Mouse (Mus musculus): ENCODE measurements around the gene Naa40.

The Naa40 gene

DNA sequence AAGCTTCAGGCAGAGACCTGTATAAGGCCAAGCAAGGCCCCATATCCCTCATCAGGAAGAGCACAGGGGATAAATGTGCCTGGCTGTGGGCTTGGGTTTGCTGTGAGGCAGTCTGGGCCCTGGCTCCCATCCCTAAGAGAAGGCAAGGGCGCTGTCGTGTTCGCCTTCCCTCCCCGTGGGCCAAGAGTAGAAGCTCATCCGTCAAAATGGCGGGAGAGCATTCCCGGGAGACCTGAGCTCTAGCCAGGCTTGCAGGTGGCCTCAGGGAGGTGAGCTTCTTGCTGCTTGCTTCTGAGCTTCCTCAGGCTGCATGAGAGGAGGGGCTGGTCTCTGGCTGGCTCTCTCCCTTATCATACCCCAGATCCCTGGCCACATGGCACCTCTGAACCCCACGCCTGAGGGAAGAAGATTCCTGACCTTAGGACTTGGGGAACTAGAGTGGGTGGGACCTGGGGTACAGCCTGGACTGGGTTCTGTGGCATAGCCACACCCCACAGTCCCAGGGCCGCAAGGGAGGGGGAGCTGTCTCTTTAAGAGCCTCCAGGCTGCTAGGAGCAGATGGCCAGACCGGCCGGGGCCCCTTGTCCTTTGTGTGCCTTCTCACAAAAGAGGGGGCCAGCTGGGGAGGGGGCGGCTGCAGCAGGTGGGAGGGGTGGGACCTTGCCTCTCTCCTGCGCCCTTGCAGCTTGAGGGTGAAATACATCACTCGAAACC is 24.7 kb upstream of the Naa40 start:
- DNase-seq (ENCODE audit: extremely low read depth, insufficient read length, low spot score): no peak

DNA sequence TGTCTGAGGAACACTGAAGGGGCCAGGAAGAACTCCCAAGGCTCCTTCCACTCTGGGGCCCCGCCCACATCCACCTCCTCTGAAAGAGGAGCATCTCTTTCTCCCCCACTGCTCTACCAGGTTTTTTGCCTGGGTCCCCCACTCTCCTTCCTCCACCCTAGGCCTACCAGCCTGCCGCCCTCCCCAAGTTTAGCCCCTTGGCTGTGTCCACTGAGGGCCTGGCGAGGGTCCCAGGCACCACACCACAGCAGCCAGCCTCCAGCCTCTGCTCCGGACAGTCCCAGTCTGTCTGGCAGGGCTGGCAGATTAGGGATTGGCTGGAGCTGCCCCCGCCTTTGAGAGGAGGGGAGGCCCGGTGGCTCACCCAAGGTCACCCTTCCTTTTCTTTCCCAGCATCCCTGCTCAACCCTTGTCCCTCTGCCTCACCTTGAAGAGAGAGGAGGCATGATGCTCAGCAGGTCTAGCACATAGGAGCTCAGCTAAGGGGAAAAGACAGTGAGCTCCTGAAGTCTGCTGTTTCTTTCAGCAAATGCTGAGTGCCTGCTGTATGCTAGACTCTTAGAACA is 23.9 kb upstream of the Naa40 start:
- peak; percentile 60 for DNase-seq (ENCODE audit: extremely low read depth, insufficient read length, low spot score)

DNA sequence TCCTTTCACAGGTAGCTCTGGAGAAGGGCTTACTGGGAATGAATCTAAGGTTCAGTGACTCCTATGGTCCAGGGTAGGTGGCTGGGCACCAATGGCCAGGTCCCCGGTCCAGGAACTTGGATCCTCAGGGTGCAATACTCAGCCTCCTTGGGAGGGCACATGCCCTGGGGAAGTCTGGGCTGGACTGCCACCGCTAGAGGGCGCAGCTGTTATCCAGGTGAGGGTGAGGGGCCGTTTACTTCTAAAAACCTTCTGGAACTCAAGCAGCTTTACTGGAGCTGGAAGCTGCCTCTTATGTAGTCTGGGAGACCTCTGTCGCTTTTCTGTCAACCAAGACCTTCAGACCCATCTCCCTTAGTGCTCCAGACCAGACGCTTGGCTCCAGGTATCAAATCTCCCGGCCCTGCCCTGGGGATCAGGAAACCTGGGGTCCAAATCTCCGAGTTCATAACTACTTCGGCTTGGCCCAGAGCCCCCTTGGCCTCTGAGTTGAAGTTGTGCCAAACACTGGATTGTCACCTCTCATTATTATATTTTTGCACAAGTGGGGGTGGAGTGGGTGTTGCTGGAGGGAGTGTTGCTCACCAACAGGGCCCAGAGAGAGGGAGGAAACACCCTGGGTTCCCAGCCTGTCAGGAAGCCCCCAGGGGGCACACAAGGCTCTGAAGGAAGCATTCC is 23.2 kb upstream of the Naa40 start:
- DNase-seq (ENCODE audit: extremely low read depth, insufficient read length, low spot score): peak; percentile 57

DNA sequence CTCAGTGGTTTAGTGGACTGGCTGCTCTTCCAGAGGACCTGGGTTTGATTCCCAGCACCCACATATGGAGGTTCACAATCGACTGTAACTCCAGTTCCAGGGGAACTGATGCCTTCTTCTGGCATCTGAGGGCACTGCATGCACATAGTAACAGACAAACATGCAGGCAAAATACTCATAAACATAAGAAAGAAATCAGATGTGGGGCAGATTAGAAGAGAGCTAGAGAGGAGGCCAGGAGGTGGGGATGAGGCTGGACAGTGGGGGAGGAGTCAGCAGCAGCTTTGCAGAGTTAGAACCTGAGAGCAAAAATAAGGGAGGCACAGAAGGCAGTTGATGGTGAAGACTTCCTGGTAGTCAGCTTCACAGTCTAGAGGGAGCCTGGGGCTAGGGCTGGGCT is 21.6 kb upstream of the Naa40 start:
- DNase-seq (ENCODE audit: extremely low read depth, insufficient read length, low spot score): no peak

DNA sequence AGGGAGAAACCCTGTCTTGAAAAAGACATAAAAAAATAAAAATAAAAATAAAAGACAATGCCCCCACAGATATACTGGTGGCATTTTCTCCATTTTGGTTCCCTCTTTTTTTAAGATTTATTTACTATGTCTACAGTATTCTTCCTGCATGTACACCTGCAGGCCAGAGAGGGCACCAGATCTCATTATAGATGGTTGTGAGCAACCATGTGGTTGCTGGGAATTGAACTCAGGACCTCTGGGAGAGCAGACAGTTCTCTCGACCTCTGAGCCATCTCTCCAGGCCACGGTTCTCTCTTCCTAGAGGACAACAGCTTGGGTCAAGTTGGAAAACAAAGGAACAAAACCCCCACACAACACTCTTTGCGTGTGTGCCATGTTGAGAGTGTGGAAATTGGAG is 21.0 kb upstream of the Naa40 start:
- no peak for DNase-seq (ENCODE audit: extremely low read depth, insufficient read length, low spot score)

DNA sequence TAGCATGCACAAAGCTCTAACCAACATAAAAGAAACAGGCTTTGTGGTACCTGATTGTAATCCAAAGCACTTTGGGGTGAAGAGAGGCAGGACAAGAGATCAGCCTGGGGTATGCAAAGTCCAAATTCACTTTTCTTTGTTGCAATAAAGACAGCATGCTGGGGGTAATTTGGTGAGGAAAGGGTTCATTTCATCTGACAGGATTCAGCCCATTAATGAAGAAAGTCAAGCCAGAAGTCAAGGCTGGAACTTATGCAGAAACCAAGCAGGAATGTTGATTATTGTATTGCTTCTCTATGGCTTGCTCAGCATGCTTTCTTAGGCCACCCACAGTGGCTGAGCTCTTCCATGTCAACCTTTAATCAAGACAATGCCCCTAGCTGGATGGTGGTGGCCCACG is 20.5 kb upstream of the Naa40 start:
- DNase-seq (ENCODE audit: extremely low read depth, insufficient read length, low spot score): no peak

DNA sequence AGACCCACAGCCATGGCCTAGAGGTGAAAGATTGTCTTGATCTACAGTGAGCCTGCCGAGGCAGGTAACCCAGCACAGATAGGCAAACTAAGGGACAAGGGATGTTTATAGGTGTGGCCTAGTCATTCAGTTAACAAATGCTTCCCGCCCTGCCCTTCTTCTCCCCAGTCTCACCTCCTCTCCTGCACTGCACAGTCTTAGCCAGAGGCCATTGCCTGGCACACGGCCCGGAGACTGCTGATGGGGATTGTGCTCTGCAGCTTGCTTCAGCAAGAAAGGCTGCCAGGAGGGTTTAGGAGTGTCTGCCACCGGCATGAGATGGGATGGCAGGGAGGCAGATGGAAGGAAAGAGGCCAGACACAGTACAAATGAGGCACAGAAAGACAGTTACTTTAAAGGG is 16.9 kb upstream of the Naa40 start:
- no peak for DNase-seq (ENCODE audit: extremely low read depth, insufficient read length, low spot score)

DNA sequence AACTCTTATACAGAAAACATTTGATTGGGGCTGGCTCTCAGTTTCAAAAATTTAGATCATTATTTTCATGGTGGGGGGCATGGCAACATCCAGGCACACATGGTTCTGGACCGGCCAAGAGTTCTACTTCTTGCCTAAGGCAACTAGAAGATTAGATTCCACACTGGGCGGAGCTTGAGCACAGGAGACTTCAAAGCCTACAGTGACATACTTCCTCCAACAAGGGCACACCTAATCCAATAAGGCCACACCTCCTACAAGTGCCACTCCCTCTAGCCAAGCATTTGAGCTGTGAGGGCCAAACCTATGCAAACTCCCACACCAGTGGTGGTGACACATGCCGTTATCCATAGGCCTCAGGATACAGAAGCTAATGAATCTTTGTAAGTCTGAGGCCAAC is 5.0 kb upstream of the Naa40 start:
- no peak for DNase-seq (ENCODE audit: extremely low read depth, insufficient read length, low spot score)

DNA sequence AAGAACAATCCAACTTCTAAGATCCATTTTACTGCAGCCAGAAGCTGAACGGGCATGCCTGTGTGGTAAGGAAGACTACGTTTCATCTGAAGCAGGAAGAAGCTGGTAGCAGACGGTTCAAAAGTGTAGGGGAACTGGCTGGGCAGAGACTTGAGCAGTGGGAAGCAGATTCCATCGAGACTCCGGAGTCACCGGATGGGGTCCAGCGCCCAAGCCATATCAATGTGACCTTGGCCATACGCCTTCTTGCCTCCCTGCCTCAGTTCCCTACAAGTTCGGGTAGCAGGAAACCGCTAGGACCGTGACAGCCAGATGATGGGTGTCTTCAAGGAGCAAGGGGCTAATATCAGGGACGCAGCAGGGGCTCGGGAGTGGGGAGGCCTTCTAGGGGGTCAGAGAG is 692 bp downstream of the Naa40 start:
- DNase-seq (ENCODE audit: extremely low read depth, insufficient read length, low spot score): no peak

DNA sequence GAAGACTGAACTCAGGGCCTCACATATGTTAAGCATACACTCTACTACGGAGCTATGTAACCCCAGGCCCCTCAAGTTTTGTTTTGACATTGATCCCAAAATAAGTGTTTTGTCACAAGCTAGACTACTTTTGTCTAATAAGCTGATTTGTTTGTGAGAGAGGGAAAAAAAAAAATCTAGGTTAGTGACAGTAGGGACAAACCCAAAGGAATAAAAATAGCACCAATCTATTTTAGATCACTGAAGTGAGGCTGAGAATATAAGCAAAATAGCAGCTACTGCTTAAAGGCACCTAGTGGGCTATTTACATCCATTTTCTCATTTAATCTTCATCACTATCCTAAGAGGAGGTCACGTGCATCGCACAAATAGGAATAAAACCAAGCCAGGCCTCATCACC is 1.4 kb downstream of the Naa40 start:
- no peak for DNase-seq (ENCODE audit: extremely low read depth, insufficient read length, low spot score)

DNA sequence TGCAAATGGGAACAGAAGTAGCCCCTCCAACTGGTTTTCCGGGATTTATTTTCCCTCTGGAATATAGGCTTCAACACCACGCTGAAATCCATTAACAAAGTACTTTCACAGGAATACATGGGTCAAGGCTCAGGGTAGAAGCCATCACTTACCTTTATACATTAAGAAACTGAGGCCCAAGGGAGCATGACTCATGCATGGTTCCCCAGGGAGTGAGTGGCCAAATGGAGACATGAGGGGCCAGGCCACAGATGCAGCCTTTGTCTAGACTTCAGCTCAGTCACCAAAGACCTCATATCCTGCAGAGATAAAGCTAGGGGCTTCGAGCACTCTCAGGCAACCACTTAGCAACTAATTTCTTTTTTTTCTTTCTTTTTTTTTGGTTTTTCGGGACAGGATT is 4.2 kb downstream of the Naa40 start:
- no peak for DNase-seq (ENCODE audit: extremely low read depth, insufficient read length, low spot score)

DNA sequence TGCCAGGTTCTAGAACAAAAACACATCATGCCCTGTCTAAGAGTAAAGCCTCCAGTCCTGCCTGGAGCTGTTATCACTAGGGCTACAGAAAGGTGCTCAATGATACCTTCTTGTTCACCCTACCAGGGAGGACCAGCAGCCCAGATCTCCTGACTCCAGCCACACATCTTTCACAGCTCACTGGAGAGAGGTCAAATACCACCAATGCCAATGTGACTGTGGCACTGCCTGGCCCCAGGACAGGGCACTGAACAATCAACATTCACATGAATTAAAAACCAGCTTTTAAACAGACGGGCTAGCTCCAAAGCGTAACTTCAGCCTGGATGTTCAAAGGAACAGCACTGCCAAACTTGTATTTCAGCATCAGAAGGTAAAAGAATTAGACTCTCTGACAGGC is 5.0 kb downstream of the Naa40 start:
- DNase-seq (ENCODE audit: extremely low read depth, insufficient read length, low spot score): no peak

DNA sequence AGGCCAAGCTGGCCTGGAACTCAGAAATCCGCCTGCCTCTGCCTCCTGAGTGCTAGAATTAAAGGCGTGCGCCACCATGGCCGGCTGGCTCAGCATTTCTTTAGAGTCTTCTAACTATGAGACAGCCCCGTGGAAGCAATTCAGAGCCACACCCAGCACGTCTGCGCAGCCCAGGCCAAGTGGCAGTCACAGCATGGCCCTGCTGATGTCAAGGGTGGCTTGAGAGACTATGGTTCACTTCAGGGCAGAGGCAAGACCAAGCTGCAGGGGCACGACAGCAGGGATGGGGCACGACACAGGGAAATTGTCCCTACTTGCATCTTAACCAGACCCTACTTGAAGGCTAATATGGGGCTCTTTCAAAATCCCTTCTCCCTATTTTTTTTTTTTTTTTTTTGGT is 5.5 kb downstream of the Naa40 start:
- DNase-seq (ENCODE audit: extremely low read depth, insufficient read length, low spot score): no peak

DNA sequence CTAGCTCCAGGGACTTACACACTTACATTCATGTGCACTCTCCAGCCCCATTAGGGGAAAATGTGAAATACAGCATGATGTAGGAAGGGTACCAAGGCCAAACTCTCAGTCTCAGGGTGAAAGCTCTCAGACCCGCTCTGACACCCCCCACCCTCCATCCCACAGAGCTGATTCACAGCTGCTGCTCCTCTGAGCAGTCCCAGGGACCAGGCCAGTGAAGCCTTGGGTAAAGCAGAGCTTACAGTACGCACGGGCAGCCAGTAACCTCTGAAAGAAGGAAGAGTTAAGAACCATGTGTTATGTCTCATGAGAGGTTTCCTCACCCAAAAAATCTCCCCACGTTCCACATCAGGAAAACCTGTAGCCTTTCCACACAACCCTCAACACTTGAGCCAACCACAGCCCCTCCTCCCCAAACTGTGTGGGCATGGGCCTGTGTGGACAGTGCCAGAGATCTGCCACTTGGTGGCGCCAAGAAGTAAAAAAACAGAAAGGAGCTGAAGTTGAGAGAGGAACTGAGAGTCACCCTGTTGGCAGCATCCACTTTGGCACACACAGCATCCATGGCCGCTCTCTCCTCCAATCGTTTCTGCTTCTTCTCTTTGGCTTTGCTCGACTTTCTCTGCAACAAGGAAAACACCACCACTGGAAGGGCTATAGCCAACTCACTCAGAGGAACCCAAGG is 6.3 kb downstream of the Naa40 start:
- DNase-seq (ENCODE audit: extremely low read depth, insufficient read length, low spot score): peak; percentile 48

DNA sequence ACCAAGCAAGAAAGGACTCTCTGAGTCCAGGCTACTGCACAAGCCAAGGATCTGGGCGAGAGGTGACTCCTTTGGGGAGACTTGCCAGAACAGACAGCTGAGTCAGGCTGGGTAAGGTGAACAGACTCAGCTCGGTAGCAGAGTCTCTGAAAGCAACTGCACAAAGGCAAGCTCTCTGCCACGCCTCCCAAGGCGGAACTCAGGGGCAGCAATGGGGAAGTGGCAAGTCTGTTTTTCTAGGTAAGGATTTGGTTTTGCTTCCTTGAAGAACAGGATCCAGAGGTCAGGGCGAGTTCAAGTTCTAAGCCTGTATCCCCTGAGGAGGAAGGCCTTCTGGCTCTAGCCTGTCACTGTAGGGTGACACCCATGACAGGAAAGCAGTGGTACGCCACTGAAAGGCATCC is 14.5 kb downstream of the Naa40 start:
- no peak for DNase-seq (ENCODE audit: extremely low read depth, insufficient read length, low spot score)

DNA sequence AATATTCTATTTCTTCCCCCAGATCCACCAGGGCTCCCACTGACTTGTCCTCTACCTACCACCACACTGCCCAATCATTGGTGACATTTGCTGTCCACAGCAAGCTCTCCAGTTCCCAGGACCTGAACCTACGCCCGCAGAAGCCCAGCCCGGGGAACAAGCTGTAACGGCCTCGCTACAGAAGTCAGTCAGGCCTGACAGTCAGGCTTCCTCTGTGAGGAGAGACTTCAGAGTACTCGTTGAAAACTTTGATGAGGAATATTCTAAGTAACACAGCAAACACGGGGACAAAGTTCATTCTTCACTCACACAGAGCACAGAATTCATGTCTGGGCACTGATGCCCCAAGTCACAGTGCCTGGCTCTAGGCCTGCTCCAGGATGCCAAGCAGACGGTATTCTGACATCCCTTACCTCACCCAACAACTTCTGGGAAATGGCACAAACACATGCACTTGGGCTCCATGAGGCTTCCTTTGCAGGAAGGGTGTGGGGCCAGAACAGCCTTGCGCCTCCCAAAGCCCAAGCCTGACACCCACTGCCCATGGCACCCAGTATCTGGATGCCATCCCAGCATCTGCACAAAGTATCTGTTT is 15.8 kb downstream of the Naa40 start:
- no peak for DNase-seq (ENCODE audit: extremely low read depth, insufficient read length, low spot score)

DNA sequence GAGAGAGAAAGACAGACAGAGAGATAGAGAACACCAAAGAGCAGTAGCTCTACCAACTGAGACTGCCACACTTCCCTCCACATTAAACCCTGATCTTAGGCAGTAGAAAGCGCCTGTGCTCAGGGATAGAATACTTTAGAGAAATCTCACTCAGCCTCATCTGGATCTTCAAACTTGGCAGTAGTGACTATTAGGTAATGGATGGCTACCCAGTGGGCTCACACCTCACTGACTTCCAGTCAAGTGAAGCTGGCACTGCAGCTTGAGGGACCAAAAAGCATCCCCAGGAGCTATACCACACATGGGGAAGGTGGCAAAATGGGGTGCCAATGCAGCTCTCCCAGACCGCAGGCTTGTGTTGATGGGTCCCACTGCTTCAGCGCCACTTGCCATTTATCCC is 16.7 kb downstream of the Naa40 start:
- DNase-seq (ENCODE audit: extremely low read depth, insufficient read length, low spot score): no peak

DNA sequence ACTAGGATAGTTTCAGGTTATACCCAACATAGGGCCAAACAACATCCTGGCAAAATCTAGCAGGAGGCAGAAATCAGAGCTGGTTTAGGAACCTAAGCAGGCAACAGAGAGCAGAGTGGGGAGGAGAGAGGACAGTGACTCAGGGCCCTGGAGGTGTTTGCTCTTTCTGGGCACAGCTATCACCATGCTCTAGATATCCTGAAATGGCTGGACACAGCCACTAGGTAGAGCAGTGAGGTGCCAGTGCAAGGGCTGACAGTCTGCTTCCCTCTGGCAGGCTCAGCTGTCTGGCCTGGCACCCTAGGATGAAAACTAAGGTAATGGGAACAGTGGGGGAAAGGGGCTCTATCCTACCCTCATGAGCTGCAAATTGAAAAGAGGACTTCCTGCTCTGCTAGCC is 17.5 kb downstream of the Naa40 start:
- no peak for DNase-seq (ENCODE audit: extremely low read depth, insufficient read length, low spot score)

DNA sequence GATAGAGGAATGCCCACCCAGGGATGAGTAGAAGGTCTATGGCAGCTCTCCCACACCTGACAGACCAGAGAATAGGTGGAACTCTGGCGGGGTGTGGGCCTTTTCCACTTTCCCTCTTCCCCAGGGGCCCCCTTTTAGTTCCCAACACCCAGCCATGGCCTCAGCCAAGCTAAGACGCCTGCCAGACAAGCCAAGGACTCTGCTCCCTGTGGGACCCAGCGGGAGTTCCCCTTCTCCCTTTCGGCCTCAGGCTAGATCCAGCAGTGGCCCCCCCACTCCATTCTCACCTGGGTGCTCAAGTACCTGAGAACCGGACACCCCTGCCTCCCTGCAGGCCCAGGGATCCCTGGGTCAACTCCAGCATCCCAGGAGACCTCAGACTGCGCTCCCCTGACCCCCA is 18.8 kb downstream of the Naa40 start:
- DNase-seq (ENCODE audit: extremely low read depth, insufficient read length, low spot score): no peak

DNA sequence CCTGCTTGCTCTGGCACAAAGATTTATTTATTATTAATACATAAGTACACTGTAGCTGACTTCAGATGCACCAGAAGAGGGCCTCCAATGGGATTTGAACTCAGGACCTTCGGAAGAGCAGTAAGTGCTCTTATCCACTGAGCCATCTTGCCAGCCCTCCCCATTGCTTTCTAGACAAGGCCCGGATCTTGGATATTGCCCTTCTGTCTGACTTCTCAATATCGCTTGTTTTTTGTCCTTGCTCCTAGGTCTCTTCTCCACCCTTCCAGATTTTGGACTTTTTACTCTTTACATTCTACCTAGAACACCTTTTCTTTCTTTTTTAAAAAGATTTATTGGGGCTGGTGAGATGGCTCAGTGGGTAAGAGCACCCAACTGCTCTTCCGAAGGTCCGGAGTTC is 22.2 kb downstream of the Naa40 start:
- DNase-seq (ENCODE audit: extremely low read depth, insufficient read length, low spot score): no peak

DNA sequence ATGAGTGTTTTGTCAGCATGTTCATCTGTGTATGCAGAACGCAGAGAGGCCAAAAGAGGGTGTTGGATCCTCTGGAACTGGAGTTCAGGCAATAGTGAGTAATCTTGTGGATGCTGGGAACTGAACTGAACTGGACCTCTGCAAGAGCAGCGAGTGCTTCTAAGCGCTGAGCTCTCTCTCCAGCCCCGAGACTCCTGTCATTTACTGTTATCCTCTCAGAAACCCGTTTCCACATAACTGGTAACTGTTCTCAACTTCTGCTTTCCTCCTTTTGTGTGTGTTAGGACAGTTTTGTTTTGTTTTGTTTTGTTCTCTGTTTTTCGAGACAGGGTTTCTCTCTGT is 23.1 kb downstream of the Naa40 start:
- no peak for DNase-seq (ENCODE audit: extremely low read depth, insufficient read length, low spot score)

Data from 3134 (cell line).